Mouse (Mus musculus) layer of hippocampus, adult 2 months (tissue): ENCODE data around the gene Pdcl3. TPM values are rescaled to one million over a fixed set of nuclear protein-coding genes. Genes with fewer than 3 reads are reported as not detected.
"Not testable (repeated sequence)": the region's sequence is repeated elsewhere in the genome, so short reads cannot be mapped to it uniquely, and the experiment has no call there.

Source experiments
- DNase-seq, 2 experiments: peaks; one replicate each; pipeline ENCODE4 v3.0.0; 2022; ENCODE audit warnings: low spot score in 2 of 2
- H3K27ac ChIP-seq: fragments of 200-600 bp; 2 replicates; pipeline ENCODE4 v1.8.1; 2022
- H3K4me3 ChIP-seq: fragments of 200-600 bp; 2 replicates; pipeline ENCODE4 v1.8.1; 2022; ENCODE audit warnings: mild to moderate bottlenecking
- CTCF ChIP-seq: fragments of 200-600 bp; conservative IDR thresholded peaks from 2 replicates; pipeline ENCODE4 v1.8.1; 2022; ENCODE audit warnings: antibody characterized with exemption, mild to moderate bottlenecking, moderate library complexity
- total RNA-seq, 2 experiments: library from RNA; stranded (reverse); gene quantifications; 2 replicates each; pipeline ENCODE4 v1.2.3; 2021

The Pdcl3 gene
- total RNA-seq, 2 experiments from 2014 or later: 36.3 TPM

GRCm38 (mm10) chr1:39035817-39036216, 50.4 kb downstream of the Pdcl3 start:
- H3K27ac ChIP-seq: no peak overlapping the region
- DNase-seq: no peak
- no peak overlapping the region for H3K4me3 ChIP-seq
- no peak for TF ChIP-seq CTCF

- DNase-seq: no peak
- H3K27ac ChIP-seq: no peak overlapping the region
- H3K4me3 ChIP-seq: no peak overlapping the region
- TF ChIP-seq CTCF: no peak
These were observed 56.8 kb downstream of the Pdcl3 start for GRCm38 (mm10) chr1:39042188-39042587.

- H3K4me3 ChIP-seq, H3K27ac ChIP-seq, DNase-seq: not testable (repeated sequence)
These were observed 59.0 kb downstream of the Pdcl3 start for GRCm38 (mm10) chr1:39044442-39044841.

- no peak for TF ChIP-seq CTCF
- no peak for DNase-seq
- no peak overlapping the region for H3K27ac ChIP-seq
- H3K4me3 ChIP-seq: no peak overlapping the region
These were observed 61.3 kb downstream of the Pdcl3 start for GRCm38 (mm10) chr1:39046689-39047088.

Other genes starting within 250 kb of the Pdcl3 start
- 100 to 1,000 TPM; 106 to 109 TPM for gene Lonrf2, start 148.9 kb upstream of the Pdcl3 start, total RNA-seq
- 10 to 100 TPM; 52.6 to 56.3 TPM for gene Chst10, start 87.4 kb upstream of the Pdcl3 start, total RNA-seq
- gene Nms, start 46.5 kb upstream of the Pdcl3 start, total RNA-seq: not detected
- 10 to 100 TPM; 35.7 to 36.3 TPM for gene Npas2, start 208.1 kb downstream of the Pdcl3 start, total RNA-seq